Mouse (Mus musculus) kidney, adult 2 months (tissue): ENCODE data around the gene Irx5. TPM values are rescaled to one million over a fixed set of nuclear protein-coding genes. Genes with fewer than 3 reads are reported as not detected.

Source experiments
- DNase-seq: peaks from one replicate; pipeline ENCODE4 v3.0.0; 2021
- H3K27ac ChIP-seq: fragments of 200-500 bp; 2 replicates; pipeline ENCODE4 v1.5.1; 2012; ENCODE audit warnings: low read depth, low read length, control low read depth, inconsistent platforms; ENCODE audit not compliant: insufficient read depth
- H3K27me3 ChIP-seq: fragments of 200-500 bp; replicated peaks from 2 replicates; pipeline ENCODE4 v1.6.1; 2012; ENCODE audit warnings: mild to moderate bottlenecking, moderate library complexity, low read length, inconsistent platforms; ENCODE audit not compliant: control insufficient read depth, insufficient read depth
- H3K36me3 ChIP-seq: fragments of 200-500 bp; 2 replicates; pipeline ENCODE4 v1.6.1; 2012; ENCODE audit warnings: mild to moderate bottlenecking, moderate library complexity, low read length, inconsistent platforms; ENCODE audit not compliant: control insufficient read depth, insufficient read depth
- H3K4me1 ChIP-seq: fragments of 200-500 bp; 2 replicates; pipeline ENCODE4 v1.6.1; 2011; ENCODE audit warnings: low read length; ENCODE audit not compliant: control insufficient read depth, insufficient read depth
- H3K4me3 ChIP-seq: fragments of 200-500 bp; 2 replicates; pipeline ENCODE4 v1.5.1; 2011; ENCODE audit warnings: mild to moderate bottlenecking, low read depth, low read length, control low read depth; ENCODE audit not compliant: insufficient read depth
- CTCF ChIP-seq: fragments of 200-500 bp; conservative IDR thresholded peaks from 2 replicates; pipeline ENCODE4 v1.5.1; 2011; ENCODE audit warnings: low read depth, mild to moderate bottlenecking, control low read depth, low read length, moderate library complexity, mixed read lengths; ENCODE audit not compliant: insufficient read depth, insufficient read length
- POLR2A ChIP-seq: fragments of 200-500 bp; IDR thresholded peaks from one replicate; pipeline ENCODE4 v1.6.1; 2011; ENCODE audit warnings: low read depth, low read length, control low read depth
- WGBS: fragments of 180-500 bp; shearing (Covaris S2); methylation state at CpG from one replicate; pipeline ENCODE4 v1.1.7; 2018; 5-methylcytosine and 5-hydroxymethylcytosine counted together
- polyA plus RNA-seq: library from polyadenylated mRNA; depleted of rRNA; stranded (reverse); fragments of >200 nt; gene quantifications from 2 replicates; pipeline ENCODE4 v1.2.3, GENCODE M21; 2012

Irx5 gene
- polyA plus RNA-seq, 1 experiment, result 3.1 TPM

GRCm38 (mm10) chr8:92365241-92365943 is 8.0 kb downstream of the Irx5 start:
- no peaks in the 10 kb centered on the region for H3K36me3 ChIP-seq
- no peak for DNase-seq
- no peak overlapping the region for H3K27ac ChIP-seq
- 28% methylated on average over 36 of the region's 36 CpGs for WGBS
- no peaks in the 10 kb centered on the region for H3K4me1 ChIP-seq
- no peak overlapping the region for H3K4me3 ChIP-seq
- H3K27me3 ChIP-seq, result peaks cover 2% of the 10 kb centered on the region
- TF ChIP-seq CTCF, result no peak

DNA sequence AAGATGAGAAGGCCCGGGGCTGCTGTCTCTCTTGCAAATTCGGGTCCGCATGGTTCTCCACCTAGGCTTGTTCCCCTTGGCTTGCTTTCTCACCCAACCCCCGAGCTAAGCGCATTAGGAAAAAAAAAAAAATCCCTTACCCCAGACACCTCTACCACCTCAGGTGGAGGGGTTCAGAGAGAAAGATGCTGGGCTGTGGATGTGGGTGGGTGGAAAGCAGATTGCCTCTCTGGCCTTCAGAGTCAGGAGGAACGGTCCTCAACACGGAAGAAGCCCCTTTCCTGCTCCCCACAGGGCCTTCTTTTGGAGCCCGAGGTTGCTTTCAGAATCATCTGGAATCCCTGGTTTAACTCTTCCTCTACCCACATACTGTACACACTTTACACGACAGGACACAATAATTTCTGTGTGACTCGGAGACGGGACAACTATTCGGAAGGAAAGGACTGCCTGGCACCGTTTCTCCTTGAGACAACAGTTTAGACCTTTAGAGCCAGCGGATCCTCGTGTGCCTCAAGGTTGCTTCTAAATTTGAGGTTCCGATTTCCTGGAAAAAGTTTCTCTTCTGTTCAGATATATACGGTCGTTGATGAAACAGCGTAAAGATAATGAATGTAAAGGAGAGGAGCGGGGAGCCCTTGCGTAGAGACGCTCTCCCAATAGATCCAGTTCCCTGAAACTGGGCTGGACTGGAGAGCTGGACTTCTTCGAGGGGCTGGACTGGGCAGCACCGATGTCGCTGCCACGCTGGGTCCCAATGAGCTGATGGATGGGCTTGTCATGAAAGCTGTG is 8.7 kb downstream of the Irx5 start:
- Histone ChIP-seq H3K4me1 (no peaks in the 10 kb centered on the region), H3K27me3 (peaks cover 2% of the 10 kb centered on the region), H3K36me3 (no peaks in the 10 kb centered on the region), H3K27ac (no peak overlapping the region), H3K4me3 (no peak overlapping the region)
- DNase-seq, result no peak
- 35% methylated on average over 26 of the region's 26 CpGs for whole genome bisulfite sequencing
- TF ChIP-seq POLR2A (no peak), CTCF (no peak)

DNA sequence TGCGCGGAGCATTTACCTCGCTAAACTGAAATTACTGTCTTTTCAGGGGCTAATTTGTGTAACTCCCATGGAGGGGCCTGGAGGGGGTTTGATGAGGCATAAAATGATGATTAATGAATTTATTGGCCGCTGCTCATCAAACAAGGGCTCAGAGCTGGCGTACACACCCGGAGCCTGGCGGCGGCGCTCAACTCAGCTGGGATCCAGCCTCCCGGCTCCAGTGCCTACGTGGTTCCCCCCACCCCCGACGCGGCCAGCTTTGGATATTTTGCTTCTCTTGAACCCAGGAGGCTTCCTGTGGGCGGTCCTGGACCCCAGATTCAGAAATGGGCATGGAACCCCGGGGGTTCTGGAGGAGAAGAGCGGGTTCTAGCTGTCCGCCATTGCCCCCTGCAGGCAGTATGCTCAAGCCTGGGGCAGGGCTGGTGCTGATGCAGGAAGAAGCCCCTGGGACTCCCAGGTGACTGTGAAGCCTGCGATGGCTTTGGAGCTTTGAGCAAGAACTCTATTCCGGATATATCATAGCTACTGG is 9.4 kb downstream of the Irx5 start:
- no peak for DNase-seq
- no peak overlapping the region for H3K27ac ChIP-seq
- H3K27me3 ChIP-seq, result peaks cover 2% of the 10 kb centered on the region
- H3K4me3 ChIP-seq, result no peak overlapping the region
- no peak for TF ChIP-seq POLR2A
- TF ChIP-seq CTCF, result 0 out of 2 replicates have a peak, but pooled peaks have one; percentile 14
- H3K36me3 ChIP-seq, result no peaks in the 10 kb centered on the region
- WGBS, result 25% methylated on average over 20 of the region's 20 CpGs
- no peaks in the 10 kb centered on the region for H3K4me1 ChIP-seq

- Histone ChIP-seq H3K36me3 (no peaks in the 10 kb centered on the region), H3K4me3 (no peak overlapping the region), H3K4me1 (no peaks in the 10 kb centered on the region), H3K27me3 (no peaks in the 10 kb centered on the region), H3K27ac (no peak overlapping the region)
- DNase-seq, result no peak
- 37% methylated on average over 6 of the region's 6 CpGs for WGBS
- no peak for TF ChIP-seq POLR2A
- no peak for TF ChIP-seq CTCF
Measured at GRCm38 (mm10) chr8:92379524-92379923, 22.1 kb downstream of the Irx5 start.

DNA sequence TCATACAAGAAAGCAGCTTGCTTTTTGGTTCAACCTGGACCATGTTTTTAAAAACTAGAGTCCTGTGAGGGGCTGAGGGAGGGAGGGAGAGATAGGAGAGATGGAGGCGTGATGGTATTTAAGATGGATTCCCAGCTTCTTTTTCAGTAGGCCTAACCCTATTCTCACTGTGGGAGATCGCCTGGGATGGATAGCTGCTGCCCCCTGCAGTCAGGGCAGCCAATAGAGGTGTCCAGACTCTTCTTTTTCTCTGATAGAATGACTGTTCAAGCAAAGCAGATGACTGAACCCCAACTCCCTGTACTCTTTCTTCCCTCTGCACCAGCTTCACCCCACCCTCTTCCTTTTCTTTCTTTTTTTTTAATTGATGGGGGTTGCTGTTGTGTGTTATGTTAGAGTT is 23.1 kb downstream of the Irx5 start:
- peak; percentile 36 for DNase-seq
- Histone ChIP-seq H3K4me1 (no peaks in the 10 kb centered on the region), H3K36me3 (no peaks in the 10 kb centered on the region), H3K27me3 (no peaks in the 10 kb centered on the region), H3K4me3 (no peak overlapping the region), H3K27ac (no peak overlapping the region)
- WGBS, result 57% methylated on average over 2 of the region's 2 CpGs
- TF ChIP-seq POLR2A, result no peak
- TF ChIP-seq CTCF, result peak; percentile 60

DNA sequence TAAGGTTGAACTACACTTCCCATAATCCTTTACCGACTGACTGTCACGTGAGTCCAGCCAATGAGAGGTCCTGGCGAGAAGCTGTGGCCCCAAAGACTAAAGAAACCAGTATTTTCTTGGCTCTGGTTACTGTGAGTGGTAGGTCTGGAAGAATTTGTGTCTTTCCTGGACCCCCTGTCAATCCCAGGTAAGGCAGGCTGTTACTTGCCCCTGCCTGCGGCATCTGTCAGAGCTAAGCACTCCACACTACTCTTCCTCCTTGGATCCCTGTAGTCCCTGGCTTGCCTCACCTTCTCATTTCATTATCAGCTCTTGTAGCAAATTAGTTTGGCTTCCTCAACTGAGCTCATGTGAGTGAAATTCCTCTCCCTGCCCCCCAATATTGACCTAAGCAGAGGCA is 30.5 kb downstream of the Irx5 start:
- H3K4me3 ChIP-seq, result no peak overlapping the region

DNA sequence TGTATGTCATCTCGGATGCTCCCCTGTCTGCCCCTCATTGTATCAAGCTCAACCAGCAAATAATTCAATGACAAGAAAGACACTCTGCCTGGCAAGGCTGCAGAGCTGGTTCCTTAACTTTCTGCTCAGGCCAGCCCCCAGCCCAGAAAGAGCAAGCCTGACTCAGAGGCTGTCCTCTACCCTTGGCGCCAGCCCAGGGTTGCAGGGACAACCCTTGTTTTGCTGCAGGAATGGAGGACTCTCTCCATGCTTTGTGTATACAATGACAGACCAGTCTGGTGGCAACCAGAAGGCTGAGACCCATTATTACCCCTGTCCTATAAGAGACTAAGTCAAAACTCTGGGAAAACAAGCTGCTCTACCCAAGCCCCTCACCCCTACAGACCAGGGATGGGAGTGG is 46.8 kb downstream of the Irx5 start:
- 90% methylated on average over 2 of the region's 2 CpGs for WGBS
- no peaks in the 10 kb centered on the region for H3K36me3 ChIP-seq
- no peaks in the 10 kb centered on the region for H3K27me3 ChIP-seq
- DNase-seq, result no peak
- no peak overlapping the region for H3K27ac ChIP-seq
- no peaks in the 10 kb centered on the region for H3K4me1 ChIP-seq
- no peak overlapping the region for H3K4me3 ChIP-seq
- no peak for TF ChIP-seq CTCF
- no peak for TF ChIP-seq POLR2A

More for the DNA sequence above, 30.5 kb downstream of the Irx5 start:
- 93% methylated on average over 4 of the region's 4 CpGs for WGBS
- no peaks in the 10 kb centered on the region for H3K36me3 ChIP-seq
- H3K27me3 ChIP-seq, result 0 out of 2 replicates have a peak, but pooled peaks cover 2% of the 10 kb centered on the region
- no peaks in the 10 kb centered on the region for H3K4me1 ChIP-seq
- DNase-seq, result no peak
- TF ChIP-seq POLR2A, result no peak
- no peak for TF ChIP-seq CTCF
- H3K27ac ChIP-seq, result no peak overlapping the region
